ENCODE assay signal across 8 mouse cellular contexts in genomic region chr12:105032147-105032831, GRCm38 (mm10). TPM values are rescaled to one million over a fixed set of nuclear protein-coding genes. Genes with fewer than 3 reads are reported as not detected.
DNase-seq lines count a peak whose midpoint lies in the region; ATAC-seq lines count a peak whose summit lies in the region.

Gene Glrx5 (plus strand): TSS chr12:105032688.

- peak within 1 kb of the TSS; percentile 90 for H3K9ac ChIP-seq in hindbrain, embryonic 11.5 days (ENCODE audit: low read depth, low read length)

- peaks cover 11% of the 10 kb centered on the region; the same call in 1 of the 2 replicates for H3K4me1 ChIP-seq in hindbrain, embryonic 11.5 days (replicated peaks; ENCODE audit: control insufficient read depth, insufficient read depth, low read length)

- DNase-seq in Muller cell, postnatal 12 days (ENCODE audit: inconsistent ontology term), result peak; percentile 100
- DNase-seq in cerebellum, adult 9-11 months, result peak; percentile 100
- peak; percentile 100 for DNase-seq in frontal cortex, adult 2 months (ENCODE audit: extremely low spot score in 1 of 2, low spot score in 1 of 2)
- DNase-seq in hindbrain, embryonic 11.5 days (ENCODE audit: low spot score), result peak; percentile 98
- peak; percentile 98 for DNase-seq in layer of hippocampus, postnatal 10 days (ENCODE audit: low spot score in 2 of 2)
- peak; percentile 100 for DNase-seq in lung, postnatal 10 days
- peak; percentile 98 for DNase-seq in ovary, postnatal 36 days (ENCODE audit: low spot score)
- peak; percentile 96 for DNase-seq in thymus, postnatal 25 days

- H3K4me3 ChIP-seq in hindbrain, embryonic 11.5 days (ENCODE audit: low read depth, low read length), result peak within 1 kb of the TSS; percentile 90

- no peaks in the 10 kb centered on the region for H3K36me3 ChIP-seq in hindbrain, embryonic 11.5 days (ENCODE audit: control insufficient read depth, insufficient read depth, low read length)

- H3K9me3 ChIP-seq in hindbrain, embryonic 11.5 days (ENCODE audit: control insufficient read depth, low read length), result no peaks in the 10 kb centered on the region

- H3K27me3 ChIP-seq in hindbrain, embryonic 11.5 days (ENCODE audit: control insufficient read depth, insufficient read depth, low read length), result no peaks in the 10 kb centered on the region

- H3K4me2 ChIP-seq in hindbrain, embryonic 11.5 days (replicated peaks; ENCODE audit: low read depth, low read length), result peak within 1 kb of the TSS; percentile 89

- under 1% methylated on average over 68 of the region's 72 CpGs for WGBS in hindbrain, embryonic 11.5 days

- ATAC-seq in hindbrain, embryonic 11.5 days (ENCODE audit: low FRiP score), result peak; percentile 100

- peak within 1 kb of the TSS; percentile 70 for H3K27ac ChIP-seq in hindbrain, embryonic 11.5 days (ENCODE audit: low read depth, low read length)

RNA-seq across cellular contexts. Expression of gene Glrx5, which starts in this region (rescaled TPM):
- 56.0 and 67.3 TPM in 2 replicates for polyA plus RNA-seq in frontal cortex, adult 2 months (2012; rRNA removed)
- 179 and 198 TPM in 2 replicates for polyA plus RNA-seq in hindbrain, embryonic 11.5 days (2014; fragmentation: Nextera tagmentation; extraction: Ambion mirVana)
- 10 to 100 TPM; 62.2 to 76.7 TPM for total RNA-seq in layer of hippocampus, postnatal 10 days (2021)

Comparison
In these comparisons a context has a peak if more than half of its experiments do, and no peak if none do; other contexts are left out.
1. Peak in every context shown above with its lines: DNase-seq, ATAC-seq, H3K4me3 ChIP-seq and H3K27ac ChIP-seq.